Mouse (Mus musculus) erythroblast, embryonic 14.5 days (primary cell): ENCODE data around the gene Ube4b.

Experiments
- GATA1 ChIP-seq: IDR thresholded peaks from 2 replicates; pipeline ENCODE4 v1.6.1; 2012; ENCODE audit warnings: low read length, inconsistent platforms, mixed read lengths
- TAL1 ChIP-seq: IDR thresholded peaks from 3 replicates; pipeline ENCODE4 v1.6.1; 2012; ENCODE audit warnings: low read length, inconsistent platforms, mixed read lengths

GRCm38 (mm10) chr4:149328735-149329134, 97.8 kb downstream of the Ube4b start:
- TF ChIP-seq GATA1 (no peak), TAL1 (no peak)
